Mouse (Mus musculus) lung, adult 2 months (tissue): Measurements from ENCODE around the gene Fam241b.

ENCODE experiments used
- CTCF ChIP-seq: fragments of 200-500 bp; IDR thresholded peaks from 2 replicates; pipeline ENCODE4 v1.5.1; 2011; ENCODE audit warnings: mild to moderate bottlenecking, low read length, control low read depth; ENCODE audit not compliant: insufficient read depth
- POLR2A ChIP-seq: fragments of 200-500 bp; IDR thresholded peaks from 2 replicates; pipeline ENCODE4 v1.6.1; 2011; ENCODE audit warnings: low read depth, mild to moderate bottlenecking, control low read depth, low read length, borderline replicate concordance; ENCODE audit errors: extremely low read depth

DNA sequence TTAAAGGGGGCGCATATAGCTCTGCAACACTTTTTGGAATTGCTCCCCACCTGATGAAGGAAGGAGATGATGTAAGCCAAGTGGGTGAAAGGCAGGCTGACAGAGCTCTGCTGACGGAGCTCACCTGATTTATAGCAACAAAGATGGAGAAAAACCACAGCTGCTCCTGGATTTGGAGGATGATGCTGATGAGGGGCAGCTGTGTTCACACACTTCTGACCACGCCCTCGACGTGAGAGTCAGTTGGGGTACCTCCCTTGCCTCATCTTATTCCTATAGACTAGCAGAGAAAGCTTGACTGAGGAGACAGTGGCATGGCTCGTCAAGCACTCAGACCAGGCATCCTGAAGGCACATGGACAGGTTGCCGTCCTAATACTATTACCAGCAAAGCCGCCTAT, at the start of gene Fam241b:
- TF ChIP-seq POLR2A: no peak
- TF ChIP-seq CTCF: no peak
